13 mouse cellular contexts compared by ENCODE assay signal in genomic region chr6:99614566-99615271, GRCm38 (mm10). TPM values are rescaled to one million over a fixed set of nuclear protein-coding genes. Genes with fewer than 3 reads are reported as not detected.
A peak's percentile ranks its signal among the peaks of the same experiment; 100 is the strongest.
DNase-seq lines count a peak whose midpoint lies in the region; ATAC-seq lines count a peak whose summit lies in the region.
"Had no signal": no experiment of that assay in that cellular context is flagged by ENCODE, and none has a peak within 500 bp of the region (broad histone marks: within the 10 kb centered on the region; RNA-seq: fewer than 3 reads in every experiment).

No protein-coding gene starts in this region.

- 44% methylated on average over 17 of the region's 17 CpGs for WGBS in neural tube, embryonic 15.5 days

- H3K9me3 ChIP-seq in neural tube, embryonic 15.5 days (replicated peaks) = no peaks in the 10 kb centered on the region

- H3K4me1 ChIP-seq in neural tube, embryonic 15.5 days = peaks cover 17% of the 10 kb centered on the region

- no peak overlapping the region for H3K27ac ChIP-seq in neural tube, embryonic 15.5 days (replicated peaks)

- DNase-seq in embryo, embryonic 11 days = peak; percentile 53
- DNase-seq in embryo, embryonic 9.5 days (ENCODE audit: extremely low spot score) = no peak
- DNase-seq in layer of hippocampus, adult 9-11 months = peak; percentile 52
- no peak for DNase-seq in layer of hippocampus, adult 9-10 months (ENCODE audit: low spot score)
- peak; percentile 58 to 78 for DNase-seq in right cerebral cortex, postnatal 10 days (ENCODE audit: low spot score in 2 of 2)
- no peak for DNase-seq in right cerebral cortex, adult 2 months (ENCODE audit: low spot score in 2 of 2)
- no peak for DNase-seq in heart, adult 11 months
- DNase-seq: adrenal gland, postnatal 36 days; cerebellum, adult 11-12 months; gastrocnemius, postnatal 14 days; liver; thymus, postnatal 25 days had no signal

- H3K9ac ChIP-seq in neural tube, embryonic 15.5 days (replicated peaks) = no peak overlapping the region

- ATAC-seq in neural tube, embryonic 15.5 days (ENCODE audit: low FRiP score) = no peak

- no peaks in the 10 kb centered on the region for H3K36me3 ChIP-seq in neural tube, embryonic 15.5 days

- peaks cover 9% of the 10 kb centered on the region; the same call in 1 of the 2 replicates for H3K27me3 ChIP-seq in neural tube, embryonic 15.5 days (replicated peaks)

- peak overlapping the region; percentile 33 for H3K4me2 ChIP-seq in neural tube, embryonic 15.5 days

- H3K4me3 ChIP-seq in neural tube, embryonic 15.5 days (replicated peaks) = no peak overlapping the region

RNA-seq across cellular contexts. Expression of gene Eif4e3, which starts 51.9 kb away (rescaled TPM):
- polyA plus RNA-seq in neural tube, embryonic 15.5 days (2015; fragmentation: Nextera tagmentation; extraction: Ambion mirVana) = 7.0 and 9.2 TPM in 2 replicates

RNA-seq across cellular contexts. Expression of gene Gm20696, which starts 51.9 kb away (rescaled TPM):
- 2.3 and 2.7 TPM in 2 replicates for polyA plus RNA-seq in neural tube, embryonic 15.5 days (2015; fragmentation: Nextera tagmentation; extraction: Ambion mirVana)

Comparison
In these comparisons a context has a peak if more than half of its experiments do, and no peak if none do; other contexts are left out.
1. DNase-seq: peak in embryo, embryonic 11 days (single experiment), layer of hippocampus, adult 9-11 months (single experiment) and right cerebral cortex, postnatal 10 days (2 of 2); none in embryo, embryonic 9.5 days (single experiment), layer of hippocampus, adult 9-10 months (single experiment), right cerebral cortex, adult 2 months (0 of 2) and heart, adult 11 months (single experiment).